Mouse (Mus musculus) 3134 (cell line): ENCODE measurements at regions not wholly inside any gene's neighbourhood (a gene's known extent, or its start where the extent isn't known, plus 50 kb on each side); places are given as distances from the start of the nearest gene placed in this dataset.
A peak's percentile ranks its signal among the peaks of the same experiment; 100 is the strongest.

Source experiments
- DNase-seq: peaks from one replicate; pipeline ENCODE4 v3.0.0-alpha.2; 2011; ENCODE audit warnings: low spot score; ENCODE audit not compliant: insufficient read length; ENCODE audit errors: extremely low read depth

DNA sequence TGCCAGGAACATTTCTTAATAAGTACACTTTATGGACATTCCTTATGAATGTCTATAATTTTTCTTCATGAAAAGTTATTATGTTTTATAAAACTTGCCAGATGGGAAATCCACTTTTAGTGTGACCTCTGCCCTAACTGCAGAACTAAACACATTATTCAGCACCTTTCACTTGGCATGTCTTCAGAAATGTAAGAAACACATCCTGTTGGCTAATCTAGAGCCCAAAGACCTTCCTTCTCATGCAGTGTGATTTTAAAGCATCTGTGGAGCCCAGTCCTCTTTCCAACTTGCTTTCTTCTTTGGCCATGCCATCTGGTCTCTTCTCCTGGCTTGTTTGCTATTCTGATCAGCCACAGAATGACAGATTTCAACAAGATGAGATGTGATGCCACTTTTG is 163.6 kb upstream of the Ghitm start:
- DNase-seq, result no peak

GRCm38 (mm10) chr14:37296531-37296930 is 161.5 kb upstream of the Ghitm start:
- DNase-seq, result no peak

DNA sequence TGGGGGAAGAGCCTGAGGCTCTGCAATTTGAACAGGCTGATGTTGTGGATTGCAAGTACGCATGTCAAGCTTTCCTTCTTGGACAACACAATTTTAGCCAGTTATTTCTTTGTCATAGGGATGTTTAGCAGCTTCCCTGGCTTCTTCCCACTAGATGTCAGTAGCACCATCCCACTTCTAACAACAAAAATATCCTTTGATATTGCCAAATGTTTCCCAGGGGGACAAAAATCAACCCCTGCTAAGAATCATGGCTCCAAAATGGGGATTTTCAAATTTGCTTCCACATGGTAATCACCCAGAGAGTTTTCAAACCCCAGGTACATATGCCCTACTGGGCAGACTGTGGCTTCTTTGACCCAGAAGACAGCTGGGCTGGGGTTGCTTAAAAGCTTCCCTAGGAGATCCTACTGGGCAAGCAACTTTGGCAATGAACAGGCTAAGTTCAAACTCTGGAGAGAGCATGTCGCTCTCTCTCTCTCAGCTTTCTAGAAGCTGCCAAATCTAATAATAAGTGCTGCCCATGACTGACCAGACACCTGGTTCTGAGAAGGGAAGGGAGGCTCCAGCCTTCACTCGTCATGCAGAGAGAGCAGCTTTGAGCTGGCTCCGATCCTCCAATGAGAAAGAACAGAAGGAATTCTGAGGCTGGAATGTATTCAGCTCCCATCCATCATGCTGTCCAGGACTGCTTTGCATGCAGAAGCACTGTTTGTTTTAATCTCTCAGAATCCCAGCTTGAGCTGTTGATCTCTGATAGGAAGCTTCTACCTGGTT is 157.2 kb upstream of the Ghitm start:
- no peak for DNase-seq

GRCm38 (mm10) chr14:37284391-37284790 is 149.3 kb upstream of the Ghitm start:
- DNase-seq, result no peak

DNA sequence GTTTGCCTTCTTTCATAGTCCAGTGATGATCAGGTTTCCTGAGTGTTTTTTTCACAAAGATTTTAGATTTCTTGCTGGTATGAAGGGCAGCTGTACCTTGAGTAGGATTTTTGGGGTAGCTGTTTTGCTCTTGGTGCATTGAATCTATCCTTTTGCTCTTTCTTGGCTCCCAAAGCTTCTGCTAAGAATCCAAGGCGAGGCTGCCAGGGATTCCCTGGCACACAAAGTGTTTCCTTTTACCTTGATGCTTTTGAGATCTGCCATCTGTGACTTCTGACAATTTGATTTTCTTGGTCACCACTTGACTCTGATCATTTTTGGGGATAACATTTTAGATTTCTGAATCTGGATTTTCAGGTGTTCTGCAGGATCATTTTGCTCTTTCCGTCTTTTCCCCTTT is 144.3 kb upstream of the Ghitm start:
- DNase-seq, result no peak

- DNase-seq, result no peak
Measured at GRCm38 (mm10) chr14:37276728-37277695, 141.9 kb upstream of the Ghitm start.

DNA sequence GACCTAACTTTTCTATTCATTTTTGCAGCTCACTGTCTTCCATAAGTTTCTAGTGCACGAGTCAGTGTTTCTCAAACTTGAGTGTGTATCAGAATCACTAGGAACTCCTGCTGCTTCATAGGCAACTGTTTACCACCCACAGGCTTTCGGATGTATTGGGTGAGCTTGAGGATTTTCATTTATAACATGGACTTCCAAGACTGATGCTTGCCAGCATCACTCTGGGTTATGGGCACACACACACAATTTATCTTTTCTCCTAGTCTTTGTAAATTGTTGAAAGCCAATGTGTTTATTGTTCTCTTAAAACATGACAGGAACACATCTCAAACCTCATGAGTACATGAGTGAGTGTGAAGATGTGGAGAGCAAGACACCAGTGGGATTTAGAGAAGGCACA is 137.0 kb upstream of the Ghitm start:
- DNase-seq, result no peak

DNA sequence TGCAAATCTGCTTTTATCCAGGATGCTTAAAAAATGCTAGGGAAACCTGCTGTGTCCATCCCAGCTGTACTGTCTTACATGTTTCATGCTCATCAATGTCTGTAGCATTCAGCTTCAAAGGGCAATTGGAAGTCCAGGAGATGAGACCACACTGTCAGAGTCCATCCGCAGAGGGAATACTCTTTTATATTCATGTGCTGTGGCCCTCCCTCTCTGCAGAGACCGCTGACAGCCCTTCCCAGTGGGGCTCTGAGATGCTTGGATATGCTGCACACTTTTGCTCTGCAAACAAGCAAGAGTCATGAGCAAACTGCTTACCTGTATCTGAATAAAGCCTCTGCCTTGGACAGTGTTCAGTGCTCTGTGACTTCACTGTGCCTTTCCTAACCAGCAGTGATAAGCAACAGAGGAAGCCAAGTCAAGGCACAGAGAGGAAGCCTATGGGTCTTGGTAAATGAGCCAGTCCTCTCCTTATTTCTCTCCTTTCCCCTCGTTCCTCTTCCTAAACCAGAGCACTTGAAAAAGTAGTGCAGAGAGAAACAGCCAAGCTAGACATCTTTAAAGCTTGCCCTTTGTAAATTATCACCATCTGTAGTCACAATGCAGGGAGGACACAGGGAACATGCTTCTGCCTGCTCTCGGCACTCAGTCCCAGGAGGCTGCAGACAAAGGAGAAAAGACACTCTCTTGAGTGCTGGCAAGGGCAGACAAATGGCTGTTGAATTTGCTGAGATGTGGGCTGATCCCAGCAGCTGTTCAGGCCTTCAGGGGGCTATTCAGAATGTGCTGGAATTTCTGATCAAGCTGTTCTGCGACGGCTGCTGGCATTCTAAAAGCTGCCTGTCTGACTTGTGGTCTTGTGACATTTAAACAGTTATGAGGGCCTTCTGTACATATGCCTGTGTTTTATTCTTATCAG is 136.2 kb upstream of the Ghitm start:
- DNase-seq, result no peak

DNA sequence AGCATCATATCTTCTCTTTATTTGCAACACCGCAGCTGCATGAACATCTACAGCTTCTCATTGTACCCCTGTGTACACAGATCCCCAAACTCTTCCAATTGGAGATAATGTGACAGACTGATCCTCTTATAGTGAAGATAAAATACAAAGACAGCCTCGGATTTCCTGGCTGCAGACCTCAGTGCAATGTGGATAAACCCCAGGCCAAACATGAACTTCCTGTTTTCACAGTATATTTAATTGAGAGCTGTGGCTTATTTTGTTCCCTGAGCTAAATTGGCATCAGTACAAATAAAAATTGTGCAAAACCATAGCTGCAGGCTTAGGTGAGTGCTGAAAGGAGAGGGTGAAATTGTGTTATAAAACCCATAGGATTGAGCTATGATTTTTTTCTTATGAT is 134.8 kb upstream of the Ghitm start:
- no peak for DNase-seq

DNA sequence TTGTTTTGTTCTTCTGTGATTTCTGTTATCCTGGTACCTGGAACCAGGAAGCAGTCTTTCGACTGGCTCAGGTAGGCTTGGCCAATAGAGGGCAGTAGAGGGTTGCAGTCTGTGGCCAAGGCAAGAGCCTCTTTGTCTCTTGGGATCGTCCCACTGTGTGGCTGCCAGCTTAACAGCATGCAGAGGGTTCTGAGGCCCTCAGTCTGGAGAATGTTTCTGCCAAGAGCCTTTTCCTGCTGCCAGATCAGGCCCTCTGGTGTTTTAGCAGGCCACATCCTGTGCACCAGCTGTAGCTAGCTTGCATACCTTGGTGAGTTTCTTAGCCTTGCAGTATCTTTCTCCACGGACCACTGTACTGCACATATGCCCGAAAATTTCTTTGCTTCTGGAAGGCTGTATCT is 103.6 kb upstream of the Ghitm start:
- DNase-seq, result peak; percentile 10

- no peak for DNase-seq
Measured at GRCm38 (mm10) chr14:37237191-37237590, 102.1 kb upstream of the Ghitm start.

- no peak for DNase-seq
Measured at GRCm38 (mm10) chr14:37208256-37208655, 73.2 kb upstream of the Ghitm start.

- no peak for DNase-seq
Measured at GRCm38 (mm10) chr14:37189795-37190194, 54.7 kb upstream of the Ghitm start.
